Mouse (Mus musculus) lung, postnatal 10 days (tissue): ENCODE measurements at regions not wholly inside any gene's neighbourhood (a gene's known extent, or its start where the extent isn't known, plus 50 kb on each side); places are given as distances from the start of the nearest gene placed in this dataset.
A peak's percentile ranks its signal among the peaks of the same experiment; 100 is the strongest.

Experiments used
- DNase-seq: peaks from one replicate; pipeline ENCODE4 v3.0.0; 2021

DNA sequence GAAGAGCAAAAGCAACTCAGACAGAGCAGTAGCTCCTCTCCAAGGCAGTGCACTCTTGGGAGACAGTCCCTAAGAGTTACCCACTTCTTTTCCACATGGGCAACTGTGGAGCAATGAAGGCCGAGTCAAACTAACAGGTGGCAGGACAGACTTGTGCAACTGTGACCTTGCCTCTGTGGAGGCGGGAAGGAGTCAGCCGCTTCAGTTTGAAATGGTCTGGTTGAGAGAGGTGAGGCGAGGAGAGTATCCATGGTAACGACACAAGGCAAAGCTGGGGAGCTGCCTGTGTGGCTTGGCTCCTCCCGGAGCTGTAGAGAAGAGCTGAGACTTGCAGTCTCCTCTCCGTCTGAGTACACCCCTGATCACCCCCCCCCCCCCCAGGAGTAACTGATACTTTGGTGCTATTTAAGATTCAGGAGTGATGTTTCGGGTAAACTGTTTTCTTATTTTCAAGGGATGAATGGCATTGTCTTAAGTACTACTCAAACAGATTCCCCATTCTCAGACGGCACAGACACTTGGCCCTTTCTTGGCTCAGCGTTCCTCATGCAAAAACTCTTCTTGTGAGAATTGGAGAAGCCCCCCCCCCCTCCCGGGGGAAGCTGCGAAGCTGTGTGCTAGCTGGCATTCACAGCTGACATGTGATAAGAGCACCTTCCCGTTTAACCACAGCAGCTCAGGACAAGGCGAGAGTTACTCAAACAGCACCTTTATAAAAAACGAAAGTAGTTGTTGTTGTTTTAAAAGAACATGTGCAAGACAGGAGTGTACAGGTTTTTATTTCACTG lies 54.9 kb upstream of the Chst1 start:
- DNase-seq = no peak

- no peak for DNase-seq
Observed at GRCm38 (mm10) chr2:92540841-92541240, 58.7 kb upstream of the Chst1 start.

DNA sequence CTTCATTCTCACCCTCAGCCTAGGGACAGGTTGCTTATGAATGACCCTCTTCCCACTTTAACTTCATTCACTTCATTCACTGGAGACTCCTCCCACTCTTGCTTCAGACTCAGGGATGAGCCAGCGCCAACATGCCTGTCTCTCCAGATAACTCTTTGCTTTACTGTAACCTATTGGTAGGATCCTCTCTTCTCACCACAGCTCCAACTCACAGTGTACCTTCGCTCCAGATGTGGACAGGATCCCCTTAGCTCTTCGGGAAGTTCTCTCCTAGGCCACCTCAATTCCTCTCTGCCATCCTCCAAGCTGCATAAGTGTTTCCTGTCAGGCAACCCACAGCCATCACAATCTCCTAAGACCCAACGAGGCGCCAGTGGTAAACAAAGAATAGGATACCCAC lies 67.5 kb upstream of the Chst1 start:
- no peak for DNase-seq

DNA sequence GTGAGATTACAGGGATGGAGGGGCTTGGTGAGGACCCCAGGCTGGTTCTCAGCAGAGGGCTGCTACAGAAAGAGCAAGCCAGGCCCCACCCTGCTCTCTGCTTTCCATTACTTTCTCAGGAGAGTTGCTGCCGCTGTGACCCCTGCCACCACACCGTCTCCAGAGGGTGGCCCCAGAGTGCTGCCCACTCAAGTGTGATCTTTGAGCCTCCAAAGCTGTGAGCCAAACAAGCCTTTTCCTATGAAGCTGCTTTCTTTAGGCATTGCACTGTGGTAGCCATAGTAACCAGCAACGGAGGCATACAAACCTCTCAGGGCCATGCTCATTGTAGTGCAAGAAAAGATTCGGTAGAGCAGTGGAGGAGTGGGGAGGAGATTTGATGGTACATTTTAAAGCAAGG lies 68.8 kb upstream of the Chst1 start:
- DNase-seq = no peak

DNA sequence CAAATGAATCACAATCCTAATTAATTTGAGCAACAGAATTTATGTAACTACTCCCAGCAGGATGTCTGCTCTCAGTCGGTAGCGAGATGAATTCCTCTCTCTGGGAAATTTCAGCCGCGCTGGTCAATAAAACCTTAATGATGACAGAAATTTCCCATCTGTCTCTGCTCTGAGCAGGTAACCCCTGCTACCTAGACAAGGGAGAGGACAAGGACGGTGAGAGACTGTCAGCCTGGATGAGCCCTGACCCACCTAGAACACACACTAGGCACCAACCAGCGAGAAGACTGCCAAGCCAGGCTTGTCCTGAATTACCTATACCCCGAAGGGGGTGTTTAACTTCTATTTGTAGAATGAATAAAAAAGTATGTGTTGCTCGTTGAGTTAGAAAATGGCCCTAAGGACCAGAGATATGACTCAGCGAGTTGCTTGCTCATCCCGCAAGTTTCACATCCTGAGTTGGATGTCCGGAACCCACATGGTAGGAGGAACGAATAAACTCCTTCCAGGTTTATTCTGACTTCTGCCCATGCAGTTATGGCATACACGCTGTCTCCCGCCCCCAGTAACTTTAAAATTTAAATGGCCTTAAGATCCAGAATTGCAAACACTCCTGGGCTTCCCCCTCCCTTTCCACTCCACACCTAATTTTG lies 69.5 kb upstream of the Slc35c1 start:
- DNase-seq = no peak

- DNase-seq = peak; percentile 91
Observed at GRCm38 (mm10) chr2:92529071-92529641, 68.8 kb upstream of the Slc35c1 start.

DNA sequence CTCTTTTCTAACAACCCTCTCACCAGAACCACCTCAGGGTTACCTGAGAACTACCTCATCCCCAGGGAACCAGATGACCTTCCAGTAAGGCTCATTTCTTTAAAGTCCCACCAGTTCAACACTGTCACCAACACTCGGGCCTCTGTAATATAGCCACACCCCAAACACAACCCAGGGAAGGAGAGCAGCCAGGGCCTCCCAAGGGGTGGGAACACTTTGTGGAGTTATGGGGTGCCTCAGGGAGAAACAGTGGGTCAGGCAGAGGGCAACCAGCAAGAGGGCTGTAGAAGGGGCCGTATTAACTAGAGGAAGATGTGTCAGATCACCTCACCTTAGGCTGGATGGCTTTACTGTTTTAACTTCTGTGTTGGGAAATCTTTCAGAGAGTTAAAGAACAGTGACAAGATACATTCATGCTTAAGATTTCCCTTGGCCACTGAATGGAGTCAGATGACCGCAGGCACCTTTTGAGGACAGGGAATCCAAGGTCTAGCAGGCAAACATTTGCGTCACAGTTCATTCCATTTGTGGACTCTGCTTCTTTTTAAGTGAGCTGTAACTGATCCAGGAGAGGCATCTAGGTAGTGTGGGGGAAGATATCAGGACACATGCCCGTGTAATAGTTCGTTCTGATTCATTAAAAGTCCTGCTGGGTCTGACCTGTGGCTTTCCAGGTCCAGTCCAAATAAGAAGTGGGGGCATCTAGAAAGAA lies 67.9 kb upstream of the Slc35c1 start:
- no peak for DNase-seq

DNA sequence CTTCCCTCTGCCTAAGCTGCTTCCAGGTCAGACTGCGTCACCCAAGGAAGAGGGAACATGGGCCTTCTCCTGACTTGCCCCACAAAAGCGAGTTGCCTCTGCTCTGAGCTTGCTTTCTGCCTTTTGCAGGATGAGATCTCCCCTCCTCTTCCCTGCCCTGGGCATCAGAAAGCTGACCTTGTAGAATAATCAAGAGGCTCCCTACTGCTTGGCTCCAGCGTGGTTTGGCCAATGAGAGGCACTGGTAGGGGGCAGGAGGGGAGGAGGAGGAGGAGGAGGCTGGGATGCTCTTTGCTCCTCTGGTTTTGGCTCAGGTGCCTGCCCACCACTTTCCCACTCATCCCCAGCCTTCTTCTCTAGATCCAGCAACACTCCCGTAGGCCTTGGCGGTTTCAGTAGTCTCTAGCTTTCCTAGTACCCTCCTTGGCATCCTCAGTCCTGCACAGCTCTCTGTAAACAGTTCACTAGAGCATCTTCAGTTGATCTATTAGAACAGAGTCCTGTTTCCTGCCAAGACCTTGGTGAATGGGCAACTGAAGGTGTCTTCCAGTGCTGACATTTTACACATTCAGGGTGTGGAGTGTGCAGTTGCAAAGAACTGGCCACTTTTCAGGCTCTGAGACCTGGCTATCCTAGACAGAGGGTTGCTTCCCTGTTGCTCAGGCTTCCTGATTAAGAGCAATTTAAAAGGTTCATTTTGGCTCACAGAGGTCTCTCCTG lies 66.5 kb upstream of the Slc35c1 start:
- DNase-seq = no peak

DNA sequence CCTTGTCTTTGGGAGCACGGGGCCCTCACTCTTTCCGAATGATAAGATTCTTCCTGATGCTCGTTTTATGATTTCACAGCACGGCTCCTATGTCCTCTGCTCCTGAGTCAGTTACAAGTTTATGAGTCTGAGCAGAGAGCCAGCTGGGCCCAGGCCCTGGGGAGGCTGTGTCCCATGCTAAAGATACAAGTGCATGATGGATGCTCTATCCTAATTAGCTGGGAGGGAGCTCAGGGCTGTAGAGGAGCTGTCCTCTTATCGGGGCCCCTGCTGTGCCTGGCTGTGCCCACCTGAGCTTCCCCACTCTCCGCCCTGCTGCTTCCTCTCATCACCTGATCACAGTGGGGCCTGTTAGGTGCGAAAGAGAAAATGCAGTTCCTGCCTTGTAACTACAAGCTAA lies 65.3 kb upstream of the Slc35c1 start:
- no peak for DNase-seq

DNA sequence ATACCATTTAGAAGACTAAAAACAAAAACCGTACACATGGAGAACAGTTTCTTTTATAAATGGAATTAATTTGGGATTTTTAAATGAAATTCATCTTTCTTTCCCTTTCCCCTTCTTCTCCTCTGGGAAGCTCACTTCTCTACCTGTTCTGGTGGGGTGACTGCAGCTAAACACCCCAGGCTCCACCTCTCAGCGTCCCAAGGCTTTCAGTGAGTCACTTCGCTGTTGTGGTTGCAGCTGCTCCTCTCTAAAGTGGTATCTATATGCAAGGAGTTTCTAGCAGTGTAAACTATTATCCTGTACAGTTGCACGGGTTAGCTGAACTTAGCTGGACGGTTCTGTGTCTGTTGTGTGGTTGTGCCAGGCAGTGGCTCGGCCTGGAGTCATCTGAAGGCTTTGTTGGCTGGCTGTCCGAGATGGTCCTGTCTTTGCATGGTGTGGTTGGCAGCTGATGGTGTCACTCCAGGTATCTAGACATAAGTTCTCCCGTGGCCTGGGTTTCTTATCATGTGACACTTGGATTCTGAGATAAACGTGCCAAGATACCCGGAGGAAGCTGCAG lies 64.8 kb upstream of the Slc35c1 start:
- DNase-seq = no peak

DNA sequence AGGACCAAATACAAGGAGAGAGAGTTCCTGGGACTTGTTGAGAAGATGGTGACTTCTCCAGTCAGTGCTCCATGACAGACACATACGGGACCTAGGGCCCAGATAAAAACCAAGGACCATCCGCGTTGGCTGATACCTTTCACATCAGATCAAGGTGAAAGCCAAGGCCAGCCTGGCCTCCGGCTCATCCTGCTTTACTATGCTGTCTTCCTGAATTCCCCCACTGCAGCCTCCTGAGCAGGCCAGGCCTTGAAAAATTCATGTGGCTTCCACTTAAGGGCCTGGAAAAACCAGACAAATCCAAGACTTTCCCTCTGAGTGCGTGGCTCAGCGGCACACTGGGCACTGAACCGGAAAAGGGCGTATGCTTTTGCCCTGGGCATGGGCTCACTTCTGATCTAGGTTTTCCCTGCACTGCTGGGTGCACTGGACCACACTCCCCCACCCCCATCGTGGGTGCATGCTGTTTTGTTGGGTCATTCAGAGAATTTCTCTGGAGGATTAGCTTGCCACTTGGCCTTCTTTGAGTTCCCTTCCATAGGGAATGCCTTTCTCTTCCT lies 64.1 kb upstream of the Slc35c1 start:
- no peak for DNase-seq

DNA sequence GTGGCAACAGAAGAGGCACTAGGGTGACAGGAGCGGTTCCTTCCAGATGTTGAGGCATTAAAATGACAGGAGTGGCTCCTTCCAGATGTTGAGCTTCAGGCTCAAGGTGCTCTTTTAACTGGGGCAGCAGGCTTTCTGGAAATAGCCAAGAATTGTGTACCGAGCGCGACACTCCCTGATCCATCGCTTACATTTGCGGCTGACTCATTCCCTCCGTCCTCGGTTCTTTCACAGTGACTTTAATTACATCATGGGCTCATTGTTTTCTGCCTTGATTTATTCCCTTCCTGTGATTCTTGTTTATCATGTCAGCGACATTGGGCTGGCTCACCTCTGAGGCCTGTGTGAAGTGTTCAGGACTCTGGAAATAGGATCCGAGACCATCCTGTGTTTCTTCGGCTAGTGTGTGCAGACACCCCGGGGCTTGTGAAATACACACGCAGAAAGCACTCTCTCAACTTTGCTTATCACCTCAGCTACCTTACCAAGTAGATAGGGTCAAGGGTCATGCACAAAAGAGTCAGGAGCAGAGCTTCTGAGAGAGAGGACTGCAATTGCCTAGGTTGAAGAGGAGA lies 63.1 kb upstream of the Slc35c1 start:
- DNase-seq = no peak

DNA sequence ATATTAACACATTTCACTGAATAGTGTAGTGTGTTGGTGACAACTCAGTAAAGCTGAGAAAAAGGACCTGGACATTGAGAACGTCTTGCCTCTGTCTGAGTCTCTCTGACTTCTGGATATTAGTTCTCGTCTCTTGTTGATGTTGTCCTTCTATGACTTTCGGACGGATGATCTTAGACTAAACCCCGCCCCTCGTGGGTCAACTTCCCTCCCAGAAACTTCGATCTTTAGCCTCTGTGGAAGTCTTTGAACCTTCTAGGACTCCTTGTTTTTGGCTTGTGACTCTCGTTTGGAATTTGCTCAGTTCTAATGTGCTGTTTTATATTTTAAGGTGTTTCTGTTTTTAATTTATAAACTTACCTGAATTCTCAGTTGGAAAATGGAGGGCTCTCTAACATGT lies 61.2 kb upstream of the Slc35c1 start:
- DNase-seq = no peak

DNA sequence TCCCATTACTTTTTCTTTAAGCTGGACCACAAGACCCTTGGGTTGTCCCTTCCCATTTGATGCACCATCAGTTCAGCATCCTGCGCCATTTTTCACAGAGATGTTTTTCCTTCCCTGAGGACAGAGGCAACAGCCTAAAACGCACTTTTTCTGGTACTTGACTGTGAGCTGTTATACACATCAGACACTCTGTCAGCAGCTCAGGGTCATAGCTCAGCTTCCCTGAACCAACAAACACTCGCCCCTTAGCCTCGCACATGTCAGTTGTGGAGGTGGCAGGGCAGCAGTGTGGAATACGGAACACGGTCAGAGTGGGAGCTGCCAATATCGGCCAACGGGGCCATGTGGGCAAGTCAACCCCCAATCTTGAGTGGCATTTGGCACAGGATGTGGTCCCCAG lies 59.1 kb upstream of the Slc35c1 start:
- no peak for DNase-seq

DNA sequence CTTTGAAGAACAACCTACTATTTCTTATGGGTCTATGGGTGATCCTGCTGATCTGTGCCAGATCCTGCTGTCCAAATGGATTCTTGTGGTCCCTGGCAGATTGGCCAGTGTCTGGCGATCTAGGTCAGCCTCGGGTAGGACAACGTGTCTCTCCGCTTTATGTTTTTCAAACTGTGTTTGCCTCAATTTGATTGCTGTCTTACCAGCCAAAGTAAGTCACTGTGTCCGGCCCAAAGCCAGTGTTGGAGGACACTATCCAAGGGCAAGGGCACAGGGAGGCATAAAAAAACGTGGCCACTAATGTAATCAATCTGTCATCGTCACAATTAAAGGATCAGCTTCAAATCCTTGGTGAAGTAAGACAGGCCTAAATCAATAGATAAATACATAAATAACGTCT lies 58.6 kb upstream of the Slc35c1 start:
- no peak for DNase-seq

DNA sequence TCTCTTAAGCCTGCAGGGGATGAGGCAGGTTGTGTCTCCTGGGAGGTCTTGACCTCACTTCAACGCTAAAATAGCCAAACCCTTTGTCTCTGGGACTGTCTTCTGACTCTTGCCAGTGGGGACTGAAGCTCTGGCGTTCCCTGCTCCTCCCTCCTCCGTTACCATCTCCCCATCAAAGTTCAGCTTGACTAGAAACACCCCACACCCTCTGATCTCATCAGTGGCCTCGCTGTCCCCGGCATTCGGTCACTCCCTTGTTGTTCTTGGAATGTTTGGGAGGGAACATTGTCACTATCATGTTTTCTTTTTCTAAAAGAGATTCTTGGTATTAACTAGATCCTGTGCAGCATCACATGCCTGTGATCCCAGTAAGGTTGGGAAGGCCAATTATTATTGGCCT lies 54.6 kb upstream of the Slc35c1 start:
- DNase-seq = no peak

- DNase-seq = no peak
Observed at GRCm38 (mm10) chr2:92511771-92512744, 51.7 kb upstream of the Slc35c1 start.
